Mouse (Mus musculus): ENCODE data around the gene Eps8l3. TPM values are rescaled to one million over a fixed set of nuclear protein-coding genes. Genes with fewer than 3 reads are reported as not detected.

Eps8l3 gene
- polyA plus RNA-seq, 1 experiment from 2014 or later: not detected

DNA sequence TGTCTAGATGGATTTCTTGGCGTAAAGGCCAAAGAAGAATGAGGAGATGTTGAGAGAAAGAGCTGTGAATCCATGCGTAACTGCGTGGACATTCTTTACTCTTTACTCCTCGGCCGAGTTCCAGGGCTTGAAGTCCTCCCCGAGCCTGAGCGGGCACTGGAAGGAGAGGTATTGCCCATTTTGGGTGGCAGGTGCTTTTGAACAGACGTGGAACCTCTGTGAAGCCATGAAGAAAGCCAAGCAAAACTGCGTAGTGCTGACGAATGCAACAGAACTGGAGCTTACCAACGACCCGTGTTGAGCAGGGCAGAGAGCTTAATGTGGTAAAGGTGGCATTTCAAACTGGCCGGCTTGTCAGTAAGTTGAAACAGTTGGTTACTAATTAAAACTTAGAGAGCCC lies 21.7 kb downstream of the Eps8l3 start:
- H3K9ac ChIP-seq (ENCODE audit: low read depth, low read length): no peak overlapping the region

DNA sequence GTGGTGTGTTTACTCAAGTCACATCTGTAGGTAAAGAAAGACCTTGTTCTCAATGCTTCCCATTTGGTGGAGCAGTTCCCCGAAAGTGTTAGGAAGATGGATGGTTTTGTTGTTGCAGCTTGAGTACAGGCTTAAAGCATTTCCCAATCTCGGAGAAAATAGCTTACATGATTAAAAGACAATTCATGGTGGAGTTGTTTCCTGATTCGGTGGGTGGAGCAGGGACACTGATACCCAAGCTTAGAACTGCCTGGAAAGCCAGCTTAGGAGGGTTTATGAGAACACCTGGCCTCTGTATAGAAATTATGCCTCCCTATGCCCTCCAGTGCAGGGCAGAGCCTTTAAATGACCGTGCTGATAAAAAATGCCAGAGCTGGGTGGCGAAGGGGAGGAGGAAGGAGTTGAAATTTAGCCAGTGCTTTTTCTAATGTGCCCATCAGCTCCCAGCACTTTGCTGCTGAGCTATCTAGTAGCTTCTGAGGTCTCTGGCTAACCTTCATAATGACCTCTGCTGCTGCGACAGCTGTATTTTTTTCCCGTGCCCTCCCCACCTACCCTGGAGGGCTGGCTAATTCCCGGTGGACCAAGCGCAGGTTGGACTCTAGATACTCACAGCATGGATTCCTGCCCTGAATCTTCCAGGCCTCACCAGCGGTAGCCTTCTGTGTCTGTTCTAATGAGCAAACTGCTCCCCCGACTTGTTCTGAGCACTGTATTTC lies 24.1 kb downstream of the Eps8l3 start:
- Histone ChIP-seq H3K4me3 (ENCODE audit: low read depth, low read length) (no peak overlapping the region), H3K9me3 (replicated peaks; ENCODE audit: control insufficient read depth, low read length, poor library complexity, severe bottlenecking) (no peaks in the 10 kb centered on the region), H3K4me2 (ENCODE audit: low read length) (no peak overlapping the region), H3K27me3 (ENCODE audit: control insufficient read depth, insufficient read depth, low read depth, low read length) (no peaks in the 10 kb centered on the region), H3K9ac (ENCODE audit: low read depth, low read length) (no peak overlapping the region), H3K27ac (ENCODE audit: low read length) (no peak overlapping the region), H3K4me1 (ENCODE audit: control insufficient read depth, insufficient read depth, low read length) (peaks cover 4% of the 10 kb centered on the region), H3K36me3 (ENCODE audit: control insufficient read depth, insufficient read depth, low read length) (peaks cover 12% of the 10 kb centered on the region)
- ATAC-seq: no peak
- WGBS: 76% methylated on average over 11 of the region's 11 CpGs

More for the DNA sequence above, 21.7 kb downstream of the Eps8l3 start:
- ATAC-seq: no peak
- peaks cover 7% of the 10 kb centered on the region for H3K4me1 ChIP-seq (ENCODE audit: control insufficient read depth, insufficient read depth, low read length)
- H3K4me2 ChIP-seq (ENCODE audit: low read length): no peak overlapping the region
- no peak overlapping the region for H3K27ac ChIP-seq (ENCODE audit: low read length)
- H3K9me3 ChIP-seq (replicated peaks; ENCODE audit: control insufficient read depth, low read length, poor library complexity, severe bottlenecking): no peaks in the 10 kb centered on the region
- 94% methylated on average over 13 of the region's 13 CpGs for WGBS
- no peaks in the 10 kb centered on the region for H3K27me3 ChIP-seq (ENCODE audit: control insufficient read depth, insufficient read depth, low read depth, low read length)
- H3K36me3 ChIP-seq (ENCODE audit: control insufficient read depth, insufficient read depth, low read length): peaks cover 12% of the 10 kb centered on the region
- H3K4me3 ChIP-seq (ENCODE audit: low read depth, low read length): no peak overlapping the region

DNA sequence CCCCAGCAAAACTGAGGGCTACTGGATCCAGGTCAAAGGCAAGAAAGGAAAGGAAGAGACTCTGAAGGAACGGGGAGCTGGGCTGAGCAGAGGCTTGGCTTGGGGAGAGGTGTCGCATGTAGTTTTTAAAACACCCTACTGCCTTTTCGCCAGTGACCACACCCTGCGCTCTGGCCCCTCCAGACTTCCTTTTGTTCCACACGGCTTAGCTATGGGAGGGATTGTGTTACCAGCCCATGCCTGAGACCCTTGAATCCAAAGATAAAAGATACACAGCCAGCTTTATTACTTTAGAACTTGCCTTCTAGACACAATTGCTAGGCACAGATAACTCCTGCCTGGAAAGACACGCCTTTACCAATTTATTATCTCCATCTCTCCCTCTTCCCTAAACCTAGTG lies 28.9 kb downstream of the Eps8l3 start:
- no peaks in the 10 kb centered on the region for H3K4me1 ChIP-seq (ENCODE audit: control insufficient read depth, insufficient read depth, low read length)
- H3K27ac ChIP-seq (ENCODE audit: low read length): no peak overlapping the region
- H3K4me2 ChIP-seq (ENCODE audit: low read length): no peak overlapping the region
- no peak overlapping the region for H3K4me3 ChIP-seq (ENCODE audit: low read depth, low read length)
- no peaks in the 10 kb centered on the region for H3K36me3 ChIP-seq (ENCODE audit: control insufficient read depth, insufficient read depth, low read length)
- no peaks in the 10 kb centered on the region for H3K9me3 ChIP-seq (replicated peaks; ENCODE audit: control insufficient read depth, low read length, poor library complexity, severe bottlenecking)
- 63% methylated on average over 6 of the region's 6 CpGs for WGBS
- no peak overlapping the region for H3K9ac ChIP-seq (ENCODE audit: low read depth, low read length)
- no peak for ATAC-seq
- no peaks in the 10 kb centered on the region for H3K27me3 ChIP-seq (ENCODE audit: control insufficient read depth, insufficient read depth, low read depth, low read length)

DNA sequence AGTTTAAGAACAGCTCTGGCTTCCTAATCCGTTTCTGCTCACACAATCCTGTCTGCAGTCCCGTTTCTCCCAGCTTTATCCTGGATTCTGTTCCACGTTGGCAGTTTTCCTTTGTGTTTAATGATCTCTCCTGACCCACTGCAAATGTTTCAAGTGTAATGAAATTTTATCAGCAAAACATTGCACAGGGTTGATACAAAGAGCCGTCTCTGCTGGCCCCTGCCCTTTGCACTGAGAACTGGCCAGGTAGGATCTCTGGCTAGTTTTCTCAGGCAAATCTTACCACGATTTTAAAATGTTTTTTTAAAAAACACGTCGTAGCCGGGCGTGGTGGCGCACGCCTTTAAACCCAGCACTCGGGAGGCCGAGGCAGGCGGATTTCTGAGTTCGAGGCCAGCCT lies 39.6 kb downstream of the Eps8l3 start:
- no peak overlapping the region for H3K9ac ChIP-seq (ENCODE audit: low read depth, low read length)
- no peaks in the 10 kb centered on the region for H3K36me3 ChIP-seq (ENCODE audit: control insufficient read depth, insufficient read depth, low read length)
- no peak overlapping the region for H3K4me3 ChIP-seq (ENCODE audit: low read depth, low read length)
- H3K9me3 ChIP-seq (replicated peaks; ENCODE audit: control insufficient read depth, low read length, poor library complexity, severe bottlenecking): no peaks in the 10 kb centered on the region
- H3K27ac ChIP-seq (ENCODE audit: low read length): no peak overlapping the region
- H3K4me2 ChIP-seq (ENCODE audit: low read length): no peak overlapping the region
- no peaks in the 10 kb centered on the region for H3K4me1 ChIP-seq (ENCODE audit: control insufficient read depth, insufficient read depth, low read length)
- H3K27me3 ChIP-seq (ENCODE audit: control insufficient read depth, insufficient read depth, low read depth, low read length): no peaks in the 10 kb centered on the region
- no peak for ATAC-seq
- WGBS: 75% methylated on average over 15 of the region's 15 CpGs

DNA sequence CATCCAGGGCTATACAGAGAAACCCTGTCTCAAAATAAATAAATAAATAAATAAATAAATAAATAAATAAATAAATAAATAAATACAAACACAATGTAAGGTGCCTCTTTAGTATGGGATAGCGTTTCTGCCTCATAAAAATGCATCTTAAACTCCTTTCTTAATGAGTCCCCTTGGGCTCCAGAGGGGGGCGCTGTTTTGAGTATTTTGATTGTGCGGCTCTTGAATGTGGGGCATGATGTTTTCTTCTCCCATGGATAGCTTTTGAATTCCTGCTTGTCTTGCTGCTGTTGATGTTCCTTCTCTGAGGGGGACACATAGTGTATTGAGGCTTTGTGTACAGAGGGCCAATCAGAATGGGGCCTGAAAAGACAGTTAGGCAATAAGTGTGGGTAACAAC lies 40.1 kb downstream of the Eps8l3 start:
- H3K4me2 ChIP-seq (ENCODE audit: low read length): no peak overlapping the region
- ATAC-seq: no peak
- no peak overlapping the region for H3K27ac ChIP-seq (ENCODE audit: low read length)
- no peaks in the 10 kb centered on the region for H3K27me3 ChIP-seq (ENCODE audit: control insufficient read depth, insufficient read depth, low read depth, low read length)
- WGBS: 81% methylated on average over 3 of the region's 3 CpGs
- H3K4me3 ChIP-seq (ENCODE audit: low read depth, low read length): no peak overlapping the region
- H3K4me1 ChIP-seq (ENCODE audit: control insufficient read depth, insufficient read depth, low read length): no peaks in the 10 kb centered on the region
- H3K36me3 ChIP-seq (ENCODE audit: control insufficient read depth, insufficient read depth, low read length): no peaks in the 10 kb centered on the region
- H3K9me3 ChIP-seq (replicated peaks; ENCODE audit: control insufficient read depth, low read length, poor library complexity, severe bottlenecking): no peaks in the 10 kb centered on the region
- H3K9ac ChIP-seq (ENCODE audit: low read depth, low read length): no peak overlapping the region

DNA sequence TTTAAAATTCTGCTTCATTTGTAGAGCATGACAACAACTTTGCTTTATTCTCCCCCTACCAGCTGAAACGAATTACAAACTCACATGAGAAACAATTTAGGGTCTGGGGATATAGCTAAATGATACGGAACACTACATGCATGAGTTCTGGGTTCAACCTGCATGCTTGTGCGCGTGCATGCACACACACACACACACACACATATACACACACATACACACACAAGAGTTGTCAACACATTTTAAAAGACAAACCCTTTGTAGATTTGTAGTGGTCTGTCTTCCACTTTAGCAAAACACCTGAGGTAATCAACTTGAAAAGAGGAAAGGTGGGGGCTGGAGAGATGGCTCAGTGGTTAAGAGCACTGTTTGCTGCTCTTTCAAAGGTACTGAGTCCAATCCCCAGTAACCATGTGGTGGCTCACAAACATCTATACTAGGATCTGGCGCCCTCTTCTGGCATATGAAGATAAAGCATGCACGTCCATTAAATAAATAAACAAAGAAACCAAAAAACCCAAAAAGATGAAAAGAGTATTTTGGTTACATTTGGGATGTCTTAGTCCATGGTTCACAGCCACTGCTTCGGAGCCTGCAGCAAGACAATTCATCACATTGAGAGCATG lies 40.9 kb downstream of the Eps8l3 start:
- H3K9me3 ChIP-seq (replicated peaks; ENCODE audit: control insufficient read depth, low read length, poor library complexity, severe bottlenecking): no peaks in the 10 kb centered on the region
- H3K4me3 ChIP-seq (ENCODE audit: low read depth, low read length): no peak overlapping the region
- H3K4me1 ChIP-seq (ENCODE audit: control insufficient read depth, insufficient read depth, low read length): no peaks in the 10 kb centered on the region
- no peaks in the 10 kb centered on the region for H3K36me3 ChIP-seq (ENCODE audit: control insufficient read depth, insufficient read depth, low read length)
- H3K27me3 ChIP-seq (ENCODE audit: control insufficient read depth, insufficient read depth, low read depth, low read length): no peaks in the 10 kb centered on the region
- 58% methylated on average over 7 of the region's 7 CpGs for WGBS
- H3K27ac ChIP-seq (ENCODE audit: low read length): no peak overlapping the region
- no peak overlapping the region for H3K4me2 ChIP-seq (ENCODE audit: low read length)
- no peak overlapping the region for H3K9ac ChIP-seq (ENCODE audit: low read depth, low read length)
- no peak for ATAC-seq

DNA sequence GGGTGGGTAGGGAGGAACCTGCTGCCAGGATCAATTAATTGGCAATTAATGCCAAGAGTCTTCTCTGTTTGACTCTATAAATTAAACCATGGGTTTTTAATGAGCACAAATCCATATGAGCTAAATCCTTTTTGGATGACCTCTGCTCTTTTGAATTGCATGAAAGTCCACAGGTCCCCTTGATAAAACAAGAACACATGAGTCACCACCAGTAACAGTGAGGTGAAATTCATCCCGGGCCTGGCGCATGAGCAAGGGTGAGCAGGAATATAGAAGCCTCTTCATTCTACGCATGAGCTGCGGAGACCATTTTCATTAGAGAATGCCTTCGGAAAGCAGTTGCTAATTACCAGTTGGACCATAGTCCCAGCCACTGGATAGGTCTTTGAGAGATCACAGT lies 43.3 kb downstream of the Eps8l3 start:
- H3K9me3 ChIP-seq (replicated peaks; ENCODE audit: control insufficient read depth, low read length, poor library complexity, severe bottlenecking): no peaks in the 10 kb centered on the region
- no peaks in the 10 kb centered on the region for H3K4me1 ChIP-seq (ENCODE audit: control insufficient read depth, insufficient read depth, low read length)
- H3K4me2 ChIP-seq (ENCODE audit: low read length): no peak overlapping the region
- WGBS: 93% methylated on average over 5 of the region's 5 CpGs
- no peak overlapping the region for H3K27ac ChIP-seq (ENCODE audit: low read length)
- no peaks in the 10 kb centered on the region for H3K27me3 ChIP-seq (ENCODE audit: control insufficient read depth, insufficient read depth, low read depth, low read length)
- H3K4me3 ChIP-seq (ENCODE audit: low read depth, low read length): no peak overlapping the region
- H3K36me3 ChIP-seq (ENCODE audit: control insufficient read depth, insufficient read depth, low read length): no peaks in the 10 kb centered on the region
- H3K9ac ChIP-seq (ENCODE audit: low read depth, low read length): no peak overlapping the region
- no peak for ATAC-seq

DNA sequence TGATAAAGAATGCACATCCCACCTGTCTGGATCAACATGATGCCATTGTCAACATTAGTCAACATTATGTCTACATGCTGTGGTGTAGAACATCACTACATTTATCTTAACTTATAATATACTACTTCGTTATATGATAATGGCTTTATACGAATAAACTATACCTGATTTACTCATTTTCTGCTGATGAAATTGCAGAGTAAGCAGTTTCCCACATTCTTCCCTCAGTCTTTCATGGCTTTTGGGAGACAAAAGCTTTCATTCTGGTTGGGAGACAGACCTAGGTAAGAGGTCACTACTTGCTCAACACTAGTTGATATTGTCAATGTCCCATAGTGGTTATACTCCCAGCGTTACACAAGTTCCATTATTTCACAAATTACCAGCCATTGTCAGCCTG lies 48.3 kb downstream of the Eps8l3 start:
- Histone ChIP-seq H3K4me1 (ENCODE audit: control insufficient read depth, insufficient read depth, low read length) (peaks cover 5% of the 10 kb centered on the region; the same call in 1 of the 2 replicates), H3K9me3 (replicated peaks; ENCODE audit: control insufficient read depth, low read length, poor library complexity, severe bottlenecking) (no peaks in the 10 kb centered on the region), H3K27me3 (ENCODE audit: control insufficient read depth, insufficient read depth, low read depth, low read length) (no peaks in the 10 kb centered on the region), H3K9ac (ENCODE audit: low read depth, low read length) (no peak overlapping the region), H3K36me3 (ENCODE audit: control insufficient read depth, insufficient read depth, low read length) (no peaks in the 10 kb centered on the region), H3K27ac (ENCODE audit: low read length) (no peak overlapping the region), H3K4me3 (ENCODE audit: low read depth, low read length) (no peak overlapping the region), H3K4me2 (ENCODE audit: low read length) (no peak overlapping the region)
- no peak for ATAC-seq
- 96% methylated on average over 3 of the region's 3 CpGs for WGBS

DNA sequence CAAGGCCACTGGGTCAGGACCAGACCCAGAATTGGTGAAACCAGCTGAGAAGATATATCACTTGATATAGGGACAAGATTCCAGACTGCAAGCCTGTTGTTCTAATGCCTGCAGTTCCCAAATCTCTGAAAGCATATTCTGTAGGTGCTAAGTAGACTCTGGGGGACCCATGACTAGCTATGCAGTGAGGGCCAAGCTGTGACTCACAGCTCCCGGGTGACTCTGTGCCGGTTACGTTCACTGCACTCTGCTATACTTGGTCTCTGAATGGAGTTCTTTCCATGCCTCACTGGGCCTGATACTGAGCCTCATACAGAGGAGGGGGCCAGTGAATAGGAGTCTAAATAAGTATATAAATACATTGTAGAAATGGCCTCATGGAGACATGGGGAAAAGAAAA lies 50.8 kb downstream of the Eps8l3 start:
- H3K27ac ChIP-seq (ENCODE audit: low read length): no peak overlapping the region
- WGBS: 60% methylated on average over 3 of the region's 3 CpGs

More for the DNA sequence above, 50.8 kb downstream of the Eps8l3 start:
- ATAC-seq: no peak
- no peak overlapping the region for H3K4me2 ChIP-seq (ENCODE audit: low read length)
- H3K4me1 ChIP-seq (ENCODE audit: control insufficient read depth, insufficient read depth, low read length): peaks cover 12% of the 10 kb centered on the region
- no peaks in the 10 kb centered on the region for H3K36me3 ChIP-seq (ENCODE audit: control insufficient read depth, insufficient read depth, low read length)
- H3K9me3 ChIP-seq (replicated peaks; ENCODE audit: control insufficient read depth, low read length, poor library complexity, severe bottlenecking): no peaks in the 10 kb centered on the region
- no peaks in the 10 kb centered on the region for H3K27me3 ChIP-seq (ENCODE audit: control insufficient read depth, insufficient read depth, low read depth, low read length)
- H3K4me3 ChIP-seq (ENCODE audit: low read depth, low read length): no peak overlapping the region
- H3K9ac ChIP-seq (ENCODE audit: low read depth, low read length): no peak overlapping the region
